Mouse (Mus musculus): ENCODE data around the gene Ankrd54. TPM values are rescaled to one million over a fixed set of nuclear protein-coding genes. Genes with fewer than 3 reads are reported as not detected.
A peak's percentile ranks its signal among the peaks of the same experiment; 100 is the strongest.
"Not testable (repeated sequence)": the region's sequence is repeated elsewhere in the genome, so short reads cannot be mapped to it uniquely, and the experiment has no call there.

Ankrd54 gene
- polyA plus RNA-seq, 1 experiment from 2014 or later: 65.6 TPM

GRCm38 (mm10) chr15:79018191-79018590 lies 44.5 kb downstream of the Ankrd54 start:
- H3K27me3 ChIP-seq (ENCODE audit: control insufficient read depth, insufficient read depth, low read length): no peaks in the 10 kb centered on the region
- no peak overlapping the region for H3K4me2 ChIP-seq (ENCODE audit: low read depth)
- H3K4me1 ChIP-seq (ENCODE audit: control insufficient read depth, insufficient read depth, low read length): peaks cover under 1% of the 10 kb centered on the region; the same call in 1 of the 2 replicates
- H3K4me3 ChIP-seq (ENCODE audit: low read depth, low read length): no peak overlapping the region
- H3K27ac ChIP-seq (ENCODE audit: low read depth, low read length): no peak overlapping the region
- ATAC-seq (ENCODE audit: insufficient read depth, low FRiP score, low TSS enrichment) (no peak), DNase-seq (ENCODE audit: low spot score) (no peak)
- H3K9ac ChIP-seq (ENCODE audit: low read length): no peak overlapping the region
- WGBS: 33% methylated on average over 4 of the region's 4 CpGs
- no peaks in the 10 kb centered on the region for H3K9me3 ChIP-seq (ENCODE audit: control insufficient read depth, low read length)
- H3K36me3 ChIP-seq (ENCODE audit: control insufficient read depth, insufficient read depth, low read length): no peaks in the 10 kb centered on the region

GRCm38 (mm10) chr15:79013382-79013781 lies 49.3 kb downstream of the Ankrd54 start:
- Histone ChIP-seq H3K36me3 (ENCODE audit: control insufficient read depth, insufficient read depth, low read length) (no peaks in the 10 kb centered on the region), H3K4me3 (ENCODE audit: low read depth, low read length) (no peak overlapping the region), H3K4me2 (ENCODE audit: low read depth) (no peak overlapping the region), H3K9ac (ENCODE audit: low read length) (no peak overlapping the region), H3K27me3 (ENCODE audit: control insufficient read depth, insufficient read depth, low read length) (no peaks in the 10 kb centered on the region), H3K4me1 (ENCODE audit: control insufficient read depth, insufficient read depth, low read length) (peaks cover 13% of the 10 kb centered on the region), H3K27ac (ENCODE audit: low read depth, low read length) (peak overlapping the region; percentile 20; the same call in 1 of the 2 replicates), H3K9me3 (ENCODE audit: control insufficient read depth, low read length) (no peaks in the 10 kb centered on the region)
- ATAC-seq (ENCODE audit: insufficient read depth, low FRiP score, low TSS enrichment): no peak
- peak; percentile 29 for DNase-seq (ENCODE audit: low spot score)
- 56% methylated on average over 7 of the region's 7 CpGs for WGBS

- Histone ChIP-seq H3K9ac (ENCODE audit: low read length) (peak overlapping the region; percentile 22; the same call in 1 of the 2 replicates), H3K36me3 (ENCODE audit: control insufficient read depth, insufficient read depth, low read length) (peaks cover 2% of the 10 kb centered on the region; the same call in 1 of the 2 replicates), H3K27ac (ENCODE audit: low read depth, low read length) (peak overlapping the region; percentile 60), H3K27me3 (ENCODE audit: control insufficient read depth, insufficient read depth, low read length) (no peaks in the 10 kb centered on the region), H3K4me1 (ENCODE audit: control insufficient read depth, insufficient read depth, low read length) (peaks cover 13% of the 10 kb centered on the region), H3K9me3 (ENCODE audit: control insufficient read depth, low read length) (no peaks in the 10 kb centered on the region), H3K4me3 (ENCODE audit: low read depth, low read length) (no peak overlapping the region), H3K4me2 (ENCODE audit: low read depth) (no peak overlapping the region)
- DNase-seq (ENCODE audit: low spot score): peak; percentile 57
- WGBS: 39% methylated on average over 10 of the region's 10 CpGs
- peak; percentile 63 for ATAC-seq (ENCODE audit: insufficient read depth, low FRiP score, low TSS enrichment)
Measured at GRCm38 (mm10) chr15:79011550-79011949, 51.1 kb downstream of the Ankrd54 start.

GRCm38 (mm10) chr15:79009734-79010133 lies 53.0 kb downstream of the Ankrd54 start:
- no peak for ATAC-seq (ENCODE audit: insufficient read depth, low FRiP score, low TSS enrichment)
- Histone ChIP-seq H3K9me3 (ENCODE audit: control insufficient read depth, low read length) (no peaks in the 10 kb centered on the region), H3K4me1 (ENCODE audit: control insufficient read depth, insufficient read depth, low read length) (peaks cover 13% of the 10 kb centered on the region), H3K4me3 (ENCODE audit: low read depth, low read length) (no peak overlapping the region), H3K4me2 (ENCODE audit: low read depth) (no peak overlapping the region), H3K27ac (ENCODE audit: low read depth, low read length) (peak overlapping the region; percentile 35; the same call in 1 of the 2 replicates), H3K9ac (ENCODE audit: low read length) (no peak overlapping the region), H3K27me3 (ENCODE audit: control insufficient read depth, insufficient read depth, low read length) (no peaks in the 10 kb centered on the region), H3K36me3 (ENCODE audit: control insufficient read depth, insufficient read depth, low read length) (peaks cover 9% of the 10 kb centered on the region)
- WGBS: 68% methylated on average over 5 of the region's 5 CpGs
- DNase-seq (ENCODE audit: low spot score): no peak

GRCm38 (mm10) chr15:79007836-79008235 lies 54.9 kb downstream of the Ankrd54 start:
- H3K27ac ChIP-seq (ENCODE audit: low read depth, low read length); H3K27me3 ChIP-seq (ENCODE audit: control insufficient read depth, insufficient read depth, low read length); H3K9ac ChIP-seq (ENCODE audit: low read length); ATAC-seq (ENCODE audit: insufficient read depth, low FRiP score, low TSS enrichment); DNase-seq (ENCODE audit: low spot score); H3K4me2 ChIP-seq (ENCODE audit: low read depth); H3K4me3 ChIP-seq (ENCODE audit: low read depth, low read length); H3K4me1 ChIP-seq (ENCODE audit: control insufficient read depth, insufficient read depth, low read length); H3K9me3 ChIP-seq (ENCODE audit: control insufficient read depth, low read length): not testable (repeated sequence)
- peaks cover 12% of the 10 kb centered on the region for H3K36me3 ChIP-seq (ENCODE audit: control insufficient read depth, insufficient read depth, low read length)
- WGBS: 92% methylated on average over 6 of the region's 6 CpGs

GRCm38 (mm10) chr15:79007059-79007458 lies 55.6 kb downstream of the Ankrd54 start:
- 92% methylated on average over 5 of the region's 5 CpGs for WGBS
- Histone ChIP-seq H3K27ac (ENCODE audit: low read depth, low read length) (no peak overlapping the region), H3K9me3 (ENCODE audit: control insufficient read depth, low read length) (no peaks in the 10 kb centered on the region), H3K4me1 (ENCODE audit: control insufficient read depth, insufficient read depth, low read length) (peaks cover 8% of the 10 kb centered on the region), H3K36me3 (ENCODE audit: control insufficient read depth, insufficient read depth, low read length) (peaks cover 15% of the 10 kb centered on the region), H3K4me3 (ENCODE audit: low read depth, low read length) (no peak overlapping the region), H3K27me3 (ENCODE audit: control insufficient read depth, insufficient read depth, low read length) (no peaks in the 10 kb centered on the region), H3K9ac (ENCODE audit: low read length) (no peak overlapping the region), H3K4me2 (ENCODE audit: low read depth) (no peak overlapping the region)
- no peak for DNase-seq (ENCODE audit: low spot score)
- no peak for ATAC-seq (ENCODE audit: insufficient read depth, low FRiP score, low TSS enrichment)

GRCm38 (mm10) chr15:79006638-79007037 lies 56.1 kb downstream of the Ankrd54 start:
- DNase-seq (ENCODE audit: low spot score): no peak
- no peaks in the 10 kb centered on the region for H3K27me3 ChIP-seq (ENCODE audit: control insufficient read depth, insufficient read depth, low read length)
- H3K4me3 ChIP-seq (ENCODE audit: low read depth, low read length): no peak overlapping the region
- peaks cover 17% of the 10 kb centered on the region for H3K36me3 ChIP-seq (ENCODE audit: control insufficient read depth, insufficient read depth, low read length)
- no peaks in the 10 kb centered on the region for H3K9me3 ChIP-seq (ENCODE audit: control insufficient read depth, low read length)
- peaks cover 5% of the 10 kb centered on the region for H3K4me1 ChIP-seq (ENCODE audit: control insufficient read depth, insufficient read depth, low read length)
- H3K4me2 ChIP-seq (ENCODE audit: low read depth): no peak overlapping the region
- no peak for ATAC-seq (ENCODE audit: insufficient read depth, low FRiP score, low TSS enrichment)
- no peak overlapping the region for H3K27ac ChIP-seq (ENCODE audit: low read depth, low read length)
- 76% methylated on average over 3 of the region's 3 CpGs for WGBS
- H3K9ac ChIP-seq (ENCODE audit: low read length): no peak overlapping the region

GRCm38 (mm10) chr15:79005581-79005980 lies 57.1 kb downstream of the Ankrd54 start:
- Histone ChIP-seq H3K36me3 (ENCODE audit: control insufficient read depth, insufficient read depth, low read length) (peaks cover 19% of the 10 kb centered on the region), H3K9me3 (ENCODE audit: control insufficient read depth, low read length) (no peaks in the 10 kb centered on the region), H3K4me2 (ENCODE audit: low read depth) (no peak overlapping the region), H3K27me3 (ENCODE audit: control insufficient read depth, insufficient read depth, low read length) (no peaks in the 10 kb centered on the region), H3K27ac (ENCODE audit: low read depth, low read length) (no peak overlapping the region), H3K9ac (ENCODE audit: low read length) (no peak overlapping the region), H3K4me1 (ENCODE audit: control insufficient read depth, insufficient read depth, low read length) (no peaks in the 10 kb centered on the region), H3K4me3 (ENCODE audit: low read depth, low read length) (no peak overlapping the region)
- 87% methylated on average over 9 of the region's 9 CpGs for WGBS
- ATAC-seq (ENCODE audit: insufficient read depth, low FRiP score, low TSS enrichment): no peak
- no peak for DNase-seq (ENCODE audit: low spot score)

Data from neural tube, embryonic 11.5 days (tissue).